Mouse (Mus musculus): ENCODE measurements around the gene Sdr9c7.
"Not testable (repeated sequence)": the region's sequence is repeated elsewhere in the genome, so short reads cannot be mapped to it uniquely, and the experiment has no call there.

The Sdr9c7 gene

GRCm38 (mm10) chr10:127906138-127906537 is 7.8 kb downstream of the Sdr9c7 start:
- DNase-seq (ENCODE audit: low read depth, low spot score), result no peak

DNA sequence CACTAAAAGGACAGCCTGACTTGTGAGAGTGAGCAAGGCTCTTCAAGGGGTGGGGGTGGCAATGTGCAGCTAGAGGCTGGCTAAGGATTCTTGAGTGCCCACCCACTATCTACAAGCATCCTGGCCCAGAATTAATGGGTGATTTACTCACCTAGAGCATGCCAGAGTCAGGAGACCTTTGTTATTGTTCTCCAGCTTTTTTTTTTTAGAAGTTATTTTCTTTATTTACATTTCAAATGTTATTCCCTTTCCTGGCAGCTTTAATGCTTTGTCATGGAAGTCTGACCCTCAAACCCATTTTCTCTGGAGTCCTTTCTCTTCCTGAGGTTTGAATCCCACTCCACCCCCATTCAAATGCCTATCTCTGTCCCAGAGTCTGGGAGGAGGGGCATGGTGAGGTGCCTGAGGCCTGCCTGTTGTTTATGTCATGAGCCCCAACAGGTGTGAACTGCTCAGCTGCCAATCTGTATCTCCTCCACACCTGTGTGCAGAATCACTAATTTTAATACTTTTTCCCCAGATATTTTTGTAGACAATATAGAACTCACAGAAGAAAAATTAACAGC is 9.2 kb downstream of the Sdr9c7 start:
- no peak for DNase-seq (ENCODE audit: low read depth, low spot score)

GRCm38 (mm10) chr10:127915578-127915977 is 17.3 kb downstream of the Sdr9c7 start:
- DNase-seq (ENCODE audit: low read depth, low spot score), result no peak

GRCm38 (mm10) chr10:127917183-127917582 is 18.9 kb downstream of the Sdr9c7 start:
- not testable (repeated sequence) for DNase-seq (ENCODE audit: low read depth, low spot score)

- no peak for DNase-seq (ENCODE audit: low read depth, low spot score)
Measured at GRCm38 (mm10) chr10:127917651-127918050, 19.3 kb downstream of the Sdr9c7 start.

GRCm38 (mm10) chr10:127922241-127922640 is 23.9 kb downstream of the Sdr9c7 start:
- DNase-seq (ENCODE audit: low read depth, low spot score), result no peak

- DNase-seq (ENCODE audit: low read depth, low spot score), result no peak
Measured at GRCm38 (mm10) chr10:127923024-127923423, 24.7 kb downstream of the Sdr9c7 start.

- no peak for DNase-seq (ENCODE audit: low read depth, low spot score)
Measured at GRCm38 (mm10) chr10:127924597-127925378, 26.5 kb downstream of the Sdr9c7 start.

DNA sequence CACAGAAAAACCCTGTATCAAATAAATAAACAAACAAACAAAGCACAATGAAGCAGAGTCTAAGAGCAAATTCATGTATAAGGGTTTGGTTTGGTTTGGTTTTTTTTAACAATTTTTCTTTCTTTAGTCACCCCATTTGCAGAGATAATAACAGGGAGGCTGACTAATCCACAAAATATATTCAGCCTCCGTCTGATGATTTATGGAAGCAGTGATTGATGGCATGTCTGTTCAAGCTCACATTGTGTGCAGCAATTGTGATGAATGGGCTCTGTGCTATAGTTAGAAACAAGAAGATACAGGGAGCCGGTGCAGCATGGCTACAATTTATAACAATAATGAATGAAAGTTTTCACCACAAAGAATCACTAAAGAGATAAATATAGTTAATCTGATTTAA is 29.4 kb downstream of the Sdr9c7 start:
- no peak for DNase-seq (ENCODE audit: low read depth, low spot score)

GRCm38 (mm10) chr10:127932290-127932926 is 34.1 kb downstream of the Sdr9c7 start:
- peak; percentile 41 for DNase-seq (ENCODE audit: low read depth, low spot score)

DNA sequence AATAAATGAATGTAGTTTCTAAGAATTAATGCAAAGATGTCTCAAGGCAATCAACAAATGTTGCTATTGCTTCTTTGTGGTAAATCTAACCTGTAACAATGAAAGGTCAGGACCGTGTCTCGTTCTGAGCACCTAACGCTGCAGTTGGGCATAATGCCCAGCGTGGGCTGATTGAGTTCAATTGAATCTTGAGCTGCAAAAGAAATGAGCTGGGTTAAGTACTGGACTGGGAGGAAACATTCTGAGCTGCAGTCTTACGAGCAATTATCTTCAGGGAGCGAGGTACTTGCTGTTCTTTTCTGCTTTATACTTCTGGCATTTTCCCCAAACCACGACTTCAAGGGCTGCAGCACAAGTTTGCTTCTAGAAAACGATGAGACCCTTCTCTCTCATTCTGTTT is 38.0 kb downstream of the Sdr9c7 start:
- peak; percentile 21 for DNase-seq (ENCODE audit: low read depth, low spot score)

DNA sequence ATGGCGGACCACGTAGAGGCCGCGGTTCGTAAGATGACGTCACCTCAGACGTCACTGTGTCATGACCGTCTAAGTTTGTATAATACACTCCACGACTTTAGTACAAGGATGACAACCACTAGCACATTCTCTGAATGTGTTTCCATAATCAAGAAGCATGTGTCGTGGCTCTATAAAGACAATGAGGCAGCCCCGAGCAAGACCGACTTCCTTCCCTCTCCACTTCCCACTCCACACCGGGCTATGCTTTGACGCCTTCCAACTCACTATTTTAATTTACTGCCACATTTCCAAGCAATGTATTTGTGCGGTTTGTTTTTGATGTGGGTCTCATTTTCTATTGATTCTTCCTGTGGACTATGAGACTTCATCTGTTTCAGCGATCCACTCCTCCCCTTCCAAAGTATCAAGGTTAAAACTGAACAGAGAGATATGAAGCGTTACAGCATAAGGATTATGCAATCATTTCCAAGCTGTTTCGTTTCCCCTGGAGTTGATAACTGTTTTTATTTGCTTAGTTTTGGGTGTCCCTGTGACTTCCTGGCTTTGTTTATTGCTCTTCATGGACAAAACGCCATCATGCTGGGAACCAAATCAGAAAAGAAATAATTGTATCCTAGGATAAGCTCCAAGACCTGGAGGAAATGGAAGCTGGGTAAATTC is 38.6 kb downstream of the Sdr9c7 start:
- DNase-seq (ENCODE audit: low read depth, low spot score), result peak; percentile 15

GRCm38 (mm10) chr10:127937428-127938010 is 39.2 kb downstream of the Sdr9c7 start:
- peak; percentile 35 for DNase-seq (ENCODE audit: low read depth, low spot score)

GRCm38 (mm10) chr10:127939667-127940066 is 41.3 kb downstream of the Sdr9c7 start:
- not testable (repeated sequence) for DNase-seq (ENCODE audit: low read depth, low spot score)

DNA sequence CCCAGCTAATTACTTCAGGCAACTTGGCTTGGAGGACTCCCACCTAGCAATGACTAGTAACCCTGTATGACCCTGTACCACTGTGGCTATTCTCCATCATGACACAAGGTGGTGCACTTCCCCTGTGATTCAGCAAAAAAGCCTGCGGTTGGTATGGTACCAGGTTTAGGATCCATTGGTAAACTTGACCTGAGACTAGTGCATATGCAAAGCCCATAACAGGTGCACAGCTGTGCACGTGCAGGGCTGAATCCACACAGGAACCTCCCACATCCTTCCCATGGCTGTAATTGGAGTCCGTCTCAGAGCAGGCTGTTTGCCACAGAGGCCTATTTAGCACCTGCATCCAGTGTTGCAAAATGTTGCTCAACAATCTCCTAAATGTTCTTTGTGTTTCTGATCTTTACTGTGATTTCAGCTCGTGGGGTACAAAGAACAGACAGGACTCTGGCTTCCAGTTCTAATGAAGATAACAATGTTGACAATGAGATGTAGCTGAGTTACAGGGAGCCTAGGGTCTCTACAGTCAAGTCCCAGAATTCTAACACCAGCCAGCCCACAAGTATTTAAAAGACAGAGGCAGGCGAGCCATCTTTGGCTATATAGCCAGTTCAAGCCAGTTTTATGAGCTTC is 47.2 kb downstream of the Sdr9c7 start:
- DNase-seq (ENCODE audit: low read depth, low spot score), result peak; percentile 32

DNA sequence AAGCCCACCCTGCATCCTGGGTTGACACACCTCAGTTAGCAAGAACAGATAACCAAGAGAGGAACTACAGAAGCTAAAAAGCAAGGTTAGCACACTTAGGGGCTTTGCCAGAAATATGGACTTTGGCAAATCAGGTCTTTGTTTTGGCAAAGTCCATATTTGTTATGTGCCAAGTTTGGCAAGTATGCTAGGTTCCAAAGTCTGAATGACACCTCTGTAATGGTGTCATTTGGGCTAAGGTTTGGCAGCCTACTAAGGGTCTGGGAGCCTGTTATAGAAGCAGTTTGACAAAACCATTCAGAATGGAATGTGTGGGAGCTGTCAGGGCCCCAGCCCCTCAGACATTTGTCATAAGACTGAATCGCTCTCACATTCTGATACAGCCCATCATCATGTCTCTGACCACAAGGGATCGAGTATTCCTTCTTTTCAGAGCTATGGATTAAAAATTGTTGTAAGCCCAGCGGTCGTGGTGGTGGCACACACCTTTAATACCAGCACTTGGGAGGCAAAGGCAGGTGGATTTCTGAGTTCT is 51.3 kb downstream of the Sdr9c7 start:
- no peak for DNase-seq (ENCODE audit: low read depth, low spot score)

- DNase-seq (ENCODE audit: low read depth, low spot score), result no peak
Measured at GRCm38 (mm10) chr10:127951390-127951789, 53.1 kb downstream of the Sdr9c7 start.

- no peak for DNase-seq (ENCODE audit: low read depth, low spot score)
Measured at GRCm38 (mm10) chr10:127951821-127952220, 53.5 kb downstream of the Sdr9c7 start.

- no peak for DNase-seq (ENCODE audit: low read depth, low spot score)
Measured at GRCm38 (mm10) chr10:127955034-127955433, 56.7 kb downstream of the Sdr9c7 start.

GRCm38 (mm10) chr10:127956168-127956816 is 58.0 kb downstream of the Sdr9c7 start:
- peak; percentile 32 for DNase-seq (ENCODE audit: low read depth, low spot score)

All from skeletal muscle tissue, adult 2 months (tissue).